ENCODE assay signal across 23 mouse cellular contexts in genomic region chr19:40419315-40419714, GRCm38 (mm10).
DNase-seq lines count a peak whose midpoint lies in the region; ATAC-seq and TF ChIP-seq lines count a peak whose summit lies in the region.
"Had no signal": no experiment of that assay in that cellular context is flagged by ENCODE, and none has a peak within 500 bp of the region (broad histone marks: within the 10 kb centered on the region; RNA-seq: fewer than 3 reads in every experiment).

No protein-coding gene starts in this region.

- H3K4me1 ChIP-seq in heart, adult 2 months (ENCODE audit: control insufficient read depth, insufficient read depth, low read length): peaks cover 3% of the 10 kb centered on the region
- peaks cover 35% of the 10 kb centered on the region for H3K4me1 ChIP-seq in heart, postnatal 0 days (ENCODE audit: control insufficient read depth, insufficient read depth)
- peaks cover 7% of the 10 kb centered on the region for H3K4me1 ChIP-seq in embryonic fibroblast, embryonic 13.5 days (ENCODE audit: control insufficient read depth, insufficient read depth, low read length)

- peak overlapping the region; percentile 67 for H3K27ac ChIP-seq in heart, adult 2 months
- peak overlapping the region; percentile 4; the same call in 1 of the 2 replicates for H3K27ac ChIP-seq in heart, postnatal 0 days (ENCODE audit: low read depth)
- peak overlapping the region; percentile 76 for H3K27ac ChIP-seq in embryonic fibroblast, embryonic 13.5 days (ENCODE audit: insufficient read depth, low read length)
- H3K27ac ChIP-seq: forebrain, embryonic 12.5 days; hindbrain, embryonic 14.5 days; liver, embryonic 13.5 days; stomach, embryonic 15.5 days had no signal

- TF ChIP-seq EP300 in heart, adult 2 months (IDR thresholded peaks at IDR 0.05; ENCODE audit: insufficient read depth, low read depth, low read length): no peak
- no peak for TF ChIP-seq EP300 in heart, postnatal 0 days (IDR thresholded peaks at IDR 0.05; ENCODE audit: low read depth)

- TF ChIP-seq POLR2A in heart, adult 2 months (IDR thresholded peaks at IDR 0.05; ENCODE audit: insufficient read depth, low read depth, low read length): no peak
- TF ChIP-seq POLR2A in embryonic fibroblast, embryonic 13.5 days (IDR thresholded peaks at IDR 0.05; ENCODE audit: low read depth, low read length): no peak

- no peak overlapping the region for H3K4me2 ChIP-seq in heart, postnatal 0 days (ENCODE audit: low read depth, low read length)
- H3K4me2 ChIP-seq: forebrain, embryonic 12.5 days; hindbrain, embryonic 14.5 days; liver, embryonic 13.5 days; lung, embryonic 14.5 days; stomach, embryonic 15.5 days had no signal

- intact Hi-C loops in heart, adult 2 months (cut with DNase I): no loop called here
- intact Hi-C loops in heart, postnatal 25 days (cut with DNase I): no loop called here

- H3K36me3 ChIP-seq in heart, adult 2 months (ENCODE audit: control insufficient read depth, insufficient read depth, low read length): peaks cover 17% of the 10 kb centered on the region
- H3K36me3 ChIP-seq in heart, postnatal 0 days (replicated peaks; ENCODE audit: control insufficient read depth, insufficient read depth, low read length): 0 out of 2 replicates have a peak, but pooled peaks cover 4% of the 10 kb centered on the region
- H3K36me3 ChIP-seq: forebrain, embryonic 12.5 days; liver, embryonic 13.5 days; stomach, embryonic 15.5 days had no signal

- no peaks in the 10 kb centered on the region for H3K79me2 ChIP-seq in heart, adult 2 months (replicated peaks; ENCODE audit: control insufficient read depth, insufficient read depth, low read length)

- WGBS in heart, adult 2 months: 64% methylated on average over 7 of the region's 7 CpGs
- WGBS in heart, postnatal 0 days: 48% methylated on average over 7 of the region's 7 CpGs

- no peak overlapping the region for H3K4me3 ChIP-seq in heart, adult 2 months
- no peak overlapping the region for H3K4me3 ChIP-seq in heart, postnatal 0 days (ENCODE audit: low read depth, low read length)
- H3K4me3 ChIP-seq in embryonic fibroblast, embryonic 13.5 days (ENCODE audit: insufficient read depth, low read length): no peak overlapping the region
- H3K4me3 ChIP-seq: forebrain, embryonic 12.5 days; liver, embryonic 13.5 days; stomach, embryonic 15.5 days had no signal

- H3K9me3 ChIP-seq in heart, postnatal 0 days (replicated peaks; ENCODE audit: control insufficient read depth, low read length): no peaks in the 10 kb centered on the region
- H3K9me3 ChIP-seq: forebrain, embryonic 12.5 days; liver, embryonic 13.5 days; stomach, embryonic 15.5 days had no signal

- H3K27me3 ChIP-seq in heart, adult 2 months (ENCODE audit: control insufficient read depth, insufficient read depth, low read length): no peaks in the 10 kb centered on the region
- no peaks in the 10 kb centered on the region for H3K27me3 ChIP-seq in heart, postnatal 0 days (ENCODE audit: control insufficient read depth, insufficient read depth, low read length)
- H3K27me3 ChIP-seq: CH12.LX; forebrain, embryonic 12.5 days; liver, embryonic 13.5 days; stomach, embryonic 15.5 days had no signal

- H3K9ac ChIP-seq in heart, adult 2 months (ENCODE audit: low read depth, low read length): no peak overlapping the region
- no peak overlapping the region for H3K9ac ChIP-seq in heart, postnatal 0 days (replicated peaks; ENCODE audit: low read depth, low read length)
- H3K9ac ChIP-seq: forebrain, embryonic 12.5 days; forebrain, postnatal 0 days; hindbrain, embryonic 14.5 days; liver, embryonic 13.5 days; lung, embryonic 14.5 days; stomach, embryonic 15.5 days had no signal

- no peak for TF ChIP-seq CTCF in heart, adult 2 months (IDR thresholded peaks at IDR 0.05)
- TF ChIP-seq CTCF in heart, postnatal 0 days (IDR thresholded peaks at IDR 0.05; ENCODE audit: low read depth): no peak
- no peak for TF ChIP-seq CTCF in embryonic fibroblast, embryonic 13.5 days (IDR thresholded peaks at IDR 0.05; ENCODE audit: borderline replicate concordance, insufficient read depth, low read length)

- ATAC-seq in heart, postnatal 0 days (ENCODE audit: insufficient read depth, low read depth): peak; percentile 71
- ATAC-seq: activated CD4-positive, CD25-positive, alpha-beta regulatory T cell, adult 4 months; forebrain, postnatal 0 days; intestine, postnatal 0 days had no signal

- DNase-seq in adrenal gland, adult 2 months: peak; percentile 27
- no peak for DNase-seq in adrenal gland, adult 18-20 months (ENCODE audit: low spot score in 2 of 2)
- DNase-seq in heart, adult 2 months: peak in 1 of 2 experiments; percentile 15
- DNase-seq in heart, postnatal 25 days (ENCODE audit: low spot score): no peak
- DNase-seq in heart, postnatal 0 days (ENCODE audit: low spot score): no peak
- DNase-seq in heart, adult 9 months (ENCODE audit: low spot score in 2 of 2): no peak
- DNase-seq: cerebellum, adult 2 months; cerebellum, postnatal 14 days; forebrain, postnatal 0 days; gastrocnemius, postnatal 10 days; kidney, postnatal 25 days; liver, embryonic 13.5 days; lung, embryonic 14.5 days; lung, postnatal 14 days; midbrain, embryonic 14.5 days; right cerebral cortex, postnatal 14 days had no signal

Comparison
In these comparisons a context has a peak if more than half of its experiments do, and no peak if none do; other contexts are left out.
1. H3K27ac ChIP-seq: peak in every context shown above with its lines; median percentile 76 in embryonic fibroblast, embryonic 13.5 days; 67 in heart, adult 2 months; 4 in heart, postnatal 0 days.